Mouse (Mus musculus) CH12.LX (cell line): ENCODE results near the gene Pcsk6. TPM values are rescaled to one million over a fixed set of nuclear protein-coding genes. Genes with fewer than 3 reads are reported as not detected.
A peak's percentile ranks its signal among the peaks of the same experiment; 100 is the strongest.

Source experiments
- DNase-seq: peaks from one replicate; pipeline ENCODE4 v3.0.0-alpha.2; 2013; ENCODE audit errors: extremely low read depth
- H3K27ac ChIP-seq: 2 replicates; pipeline ENCODE4 v1.5.1; 2012; ENCODE audit warnings: low read depth, mild to moderate bottlenecking, control low read depth, moderate library complexity; ENCODE audit not compliant: insufficient read depth
- H3K27me3 ChIP-seq: replicated peaks from 2 replicates; pipeline ENCODE3; 2012; ENCODE audit warnings: inconsistent platforms
- H3K36me3 ChIP-seq, 2 experiments: replicated peaks in 1 of 2; 2 replicates each; pipeline versions ENCODE3 to v1.6.1; 2012; ENCODE audit warnings: inconsistent platforms in 1 of 2, low read length in 1 of 2, mild to moderate bottlenecking in 1 of 2, mixed read lengths in 1 of 2, moderate library complexity in 1 of 2; ENCODE audit not compliant: control insufficient read depth in 1 of 2, insufficient read depth in 1 of 2
- H3K4me1 ChIP-seq, 2 experiments: 2 replicates each; pipeline ENCODE4 v1.6.1; 2012; ENCODE audit warnings: inconsistent platforms in 1 of 2, moderate library complexity in 1 of 2; ENCODE audit not compliant: insufficient read depth in 2 of 2, control insufficient read depth in 1 of 2
- H3K4me2 ChIP-seq: 2 replicates; pipeline ENCODE4 v1.6.1; 2012; ENCODE audit warnings: low read depth, mild to moderate bottlenecking, control low read depth; ENCODE audit not compliant: poor library complexity, insufficient read depth, severe bottlenecking
- H3K4me3 ChIP-seq, 3 experiments: fragments of 150-350 bp in 1 of 3; sonication (generic) in 1 of 3; replicated peaks in 1 of 3; 2 replicates each; pipeline versions ENCODE3 to v1.5.1; 2011 to 2012; ENCODE audit warnings: low read depth in 2 of 3, low read length in 2 of 3, mild to moderate bottlenecking in 2 of 3, moderate library complexity in 2 of 3, control low read depth in 1 of 3, improper control_type of control experiment in 1 of 3, inconsistent platforms in 1 of 3, mixed read lengths in 1 of 3; ENCODE audit not compliant: poor library complexity in 1 of 3
- H3K79me2 ChIP-seq: replicated peaks from 2 replicates; pipeline ENCODE4 v1.6.1; 2012; ENCODE audit warnings: mild to moderate bottlenecking, moderate library complexity; ENCODE audit not compliant: control insufficient read depth, poor library complexity, insufficient read depth, severe bottlenecking; ENCODE audit errors: extremely low read depth
- H3K9ac ChIP-seq: 2 replicates; pipeline ENCODE4 v1.6.1; 2012; ENCODE audit warnings: low read depth, mild to moderate bottlenecking, control low read depth, moderate library complexity; ENCODE audit not compliant: insufficient read depth
- H3K9me3 ChIP-seq: replicated peaks from 2 replicates; pipeline ENCODE3; 2012; ENCODE audit warnings: low read length, inconsistent platforms, mixed read lengths
- CHD1 ChIP-seq: IDR thresholded peaks from 2 replicates; pipeline ENCODE4 v1.6.1; 2012; ENCODE audit warnings: low read depth, low read length, improper control_type of control experiment, inconsistent platforms
- GABPA ChIP-seq: IDR thresholded peaks from 2 replicates; pipeline ENCODE4 v1.6.1; 2012; ENCODE audit warnings: low read depth, low read length, improper control_type of control experiment, inconsistent platforms; ENCODE audit not compliant: insufficient replicate concordance
- IRF4 ChIP-seq: IDR thresholded peaks from 2 replicates; pipeline ENCODE4 v1.6.1; 2014; ENCODE audit warnings: low read depth, mild to moderate bottlenecking, inconsistent platforms, low read length, improper control_type of control experiment
- MAZ ChIP-seq: IDR thresholded peaks from 2 replicates; pipeline ENCODE4 v1.6.1; 2012; ENCODE audit warnings: low read depth, mild to moderate bottlenecking, inconsistent platforms, low read length, improper control_type of control experiment, moderate library complexity
- MYC ChIP-seq: IDR thresholded peaks from 2 replicates; pipeline ENCODE4 v1.6.1; 2011; ENCODE audit warnings: low read depth, mild to moderate bottlenecking, improper control_type of control experiment, low read length
- NELFE ChIP-seq: IDR thresholded peaks from 2 replicates; pipeline ENCODE4 v1.6.1; 2011; ENCODE audit warnings: low read depth, low read length, improper control_type of control experiment
- PAX5 ChIP-seq: IDR thresholded peaks from 2 replicates; pipeline ENCODE4 v1.6.1; 2012; ENCODE audit warnings: low read length, inconsistent platforms, mixed read lengths
- POLR2AphosphoS2 ChIP-seq: IDR thresholded peaks from 2 replicates; pipeline ENCODE4 v1.6.1; 2011; ENCODE audit warnings: low read depth, low read length, improper control_type of control experiment
- RAD21 ChIP-seq: IDR thresholded peaks from 2 replicates; pipeline ENCODE4 v1.6.1; 2011; ENCODE audit warnings: low read depth, mild to moderate bottlenecking, low read length, improper control_type of control experiment, moderate library complexity
- RCOR1 ChIP-seq: conservative IDR thresholded peaks from 2 replicates; pipeline ENCODE4 v1.6.1; 2012; ENCODE audit warnings: low read depth, mild to moderate bottlenecking, inconsistent platforms, low read length, improper control_type of control experiment
- SIN3A ChIP-seq: IDR thresholded peaks from 2 replicates; pipeline ENCODE4 v1.6.1; 2012; ENCODE audit warnings: low read length, improper control_type of control experiment, inconsistent platforms
- ZNF384 ChIP-seq: IDR thresholded peaks from 2 replicates; pipeline ENCODE4 v1.6.1; 2012; ENCODE audit warnings: low read depth, low read length, improper control_type of control experiment, inconsistent platforms
- dilution Hi-C: fragments of 300-500 bp; cut with MboI; formaldehyde crosslinking; loops from 2 replicates; pipeline ENCODE4 v1.14.3; 2020; ENCODE audit warnings: low sequenced_read_pairs; ENCODE audit not compliant: extremely low pct_unique_long_range_greater_than_20kb, extremely low pct_ligation_motif_present
- in situ Hi-C: fragments of 300-500 bp; cut with MboI; formaldehyde crosslinking; loops from 3 replicates; pipeline ENCODE4 v1.14.3; 2019; ENCODE audit warnings: low sequenced_read_pairs, low pct_ligation_motif_present, low pct_unique_long_range_greater_than_20kb, mixed read lengths
- polyA plus RNA-seq: library from polyadenylated mRNA; unstranded; fragments of >175 nt; gene quantifications from 2 replicates; pipeline ENCODE4 v1.2.1, GENCODE M21; 2012; ENCODE audit warnings: low read depth; ENCODE audit not compliant: insufficient read length
- total RNA-seq, 2 experiments: library from RNA; depleted of rRNA; stranded (reverse); fragments of 300-350 nt in 1 of 2; fragments of >200 nt in 1 of 2; gene quantifications; 2 replicates each; pipeline ENCODE4 v1.2.3; 2012 to 2014

The Pcsk6 gene
- total and polyA plus RNA-seq, 3 experiments: not detected

DNA sequence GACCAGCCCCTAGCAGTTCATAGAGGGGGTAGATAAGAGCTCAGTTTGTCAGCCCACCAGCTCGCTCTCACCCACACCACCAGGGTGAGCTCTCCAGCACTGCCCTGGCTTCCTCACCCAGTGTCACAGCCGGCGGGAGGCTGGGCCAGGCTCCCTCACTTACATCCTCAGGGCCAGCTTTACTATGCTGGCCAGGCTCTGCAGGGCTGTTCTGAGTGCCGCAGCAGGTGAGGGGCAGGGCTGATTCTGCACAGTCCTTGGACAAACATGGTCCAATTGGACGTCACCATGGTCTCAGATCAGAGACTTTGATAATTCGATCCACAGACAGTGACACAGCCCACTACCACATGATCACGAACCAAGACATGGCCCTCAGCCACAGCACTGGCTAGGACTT, 230.0 kb downstream of the Pcsk6 start:
- H3K4me3 ChIP-seq: no peak overlapping the region
- DNase-seq: no peak
- H3K79me2 ChIP-seq: no peaks in the 10 kb centered on the region; the same call in 1 of the 2 replicates
- H3K9ac ChIP-seq: no peak overlapping the region
- no peaks in the 10 kb centered on the region for H3K27me3 ChIP-seq
- H3K27ac ChIP-seq: no peak overlapping the region
- dilution Hi-C loops (no loop called here), in situ Hi-C loops (loop anchor here (25.0 kb wide), 1 partner anchor 571 kb away; no protein-coding TSS in a partner anchor)
- peaks cover 45 to 77% of the 10 kb centered on the region in 2 experiments for H3K36me3 ChIP-seq
- H3K4me2 ChIP-seq: no peak overlapping the region
- H3K9me3 ChIP-seq: no peaks in the 10 kb centered on the region
- H3K4me1 ChIP-seq: peaks cover 0 to 6% of the 10 kb centered on the region in 2 experiments; a peak in 1 of 4 replicates
- TF ChIP-seq ZNF384 (no peak), RCOR1 (no peak), MAZ (no peak), CHD1 (no peak), NELFE (no peak), IRF4 (no peak), MYC (no peak), SIN3A (no peak)

DNA sequence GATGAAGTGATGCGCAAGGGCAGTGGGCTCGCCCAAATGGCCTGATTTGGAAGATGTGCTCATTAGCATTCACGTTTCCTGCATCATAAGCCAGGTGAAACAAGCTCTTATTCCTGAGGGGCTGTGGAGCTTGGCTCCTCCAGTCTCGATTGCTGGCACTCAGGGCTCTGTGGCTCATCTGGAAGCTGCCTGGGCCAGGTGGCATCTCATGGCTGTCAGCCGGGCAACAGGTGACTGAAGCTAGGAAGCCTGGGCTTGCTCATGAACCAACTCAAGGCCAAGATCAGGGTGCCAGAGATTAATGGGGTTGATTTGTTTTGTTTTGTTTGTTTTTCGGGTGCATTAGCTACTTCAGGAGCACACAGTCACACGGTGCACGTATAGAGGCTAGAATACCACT, 231.1 kb downstream of the Pcsk6 start:
- Histone ChIP-seq H3K4me1 (peaks cover 0 to 5% of the 10 kb centered on the region in 2 experiments; a peak in 1 of 4 replicates), H3K36me3 (peaks cover 34 to 67% of the 10 kb centered on the region in 2 experiments), H3K27ac (no peak overlapping the region), H3K79me2 (no peaks in the 10 kb centered on the region; the same call in 1 of the 2 replicates), H3K27me3 (no peaks in the 10 kb centered on the region), H3K9me3 (no peaks in the 10 kb centered on the region), H3K9ac (no peak overlapping the region), H3K4me2 (no peak overlapping the region), H3K4me3 (no peak overlapping the region)
- in situ Hi-C loops (loop anchor here (25.0 kb wide), 1 partner anchor 570 kb away; no protein-coding TSS in a partner anchor), dilution Hi-C loops (no loop called here)
- no peak for TF ChIP-seq PAX5
- 0 out of 2 replicates have a peak, but pooled peaks have one; percentile 38 for TF ChIP-seq POLR2AphosphoS2
- DNase-seq: no peak

DNA sequence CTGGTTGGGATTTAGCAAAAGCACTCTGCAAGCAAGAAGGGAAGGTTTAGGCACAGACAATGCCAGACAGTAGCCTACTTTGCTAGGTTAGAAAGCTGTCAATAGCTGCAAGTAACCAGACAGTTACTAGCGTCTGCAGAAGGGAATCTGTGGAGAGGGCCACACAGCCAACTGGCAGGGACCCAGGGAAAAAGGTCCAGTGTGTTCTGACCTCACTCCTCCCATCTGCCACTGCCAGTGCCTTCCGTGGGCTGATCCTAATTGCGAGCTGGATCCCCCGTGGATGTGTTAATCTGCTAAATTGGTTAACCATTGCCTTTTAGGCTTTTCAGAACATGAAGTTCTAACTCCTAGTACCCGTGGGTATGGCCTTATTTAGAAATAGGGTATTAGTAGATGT, 232.6 kb downstream of the Pcsk6 start:
- Histone ChIP-seq H3K36me3 (peaks cover 20 to 52% of the 10 kb centered on the region in 2 experiments), H3K9me3 (no peaks in the 10 kb centered on the region), H3K4me2 (no peak overlapping the region), H3K4me1 (no peaks in the 10 kb centered on the region), H3K79me2 (no peaks in the 10 kb centered on the region), H3K27ac (no peak overlapping the region), H3K4me3 (no peak overlapping the region), H3K27me3 (no peaks in the 10 kb centered on the region), H3K9ac (no peak overlapping the region)
- TF ChIP-seq NELFE (no peak), GABPA (no peak), PAX5 (no peak), RAD21 (no peak)
- dilution Hi-C loops: no loop called here
- in situ Hi-C loops: loop anchor here (25.0 kb wide), 1 partner anchor 568 kb away; no protein-coding TSS in a partner anchor
- DNase-seq: no peak
